In genomic region chr11:62539089-62539890, GRCm38 (mm10) we compare ENCODE assay signal across 8 mouse cellular contexts. TPM values are rescaled to one million over a fixed set of nuclear protein-coding genes. Genes with fewer than 3 reads are reported as not detected.
DNase-seq lines count a peak whose midpoint lies in the region; ATAC-seq and TF ChIP-seq lines count a peak whose summit lies in the region.

Gene Cenpv, minus strand, starts transcription at chr11:62539261.

- H3K9me3 ChIP-seq in ES-E14 (ENCODE audit: control insufficient read depth, insufficient read depth, low read depth, low read length) = no peaks in the 10 kb centered on the region
- H3K9me3 ChIP-seq in forebrain, postnatal 0 days (ENCODE audit: low read length) = no peaks in the 10 kb centered on the region
- no peaks in the 10 kb centered on the region for H3K9me3 ChIP-seq in neural tube, embryonic 14.5 days (ENCODE audit: control insufficient read depth, low read length)

- H3K4me2 ChIP-seq in forebrain, postnatal 0 days (ENCODE audit: low read depth) = peak within 1 kb of the TSS; percentile 81
- H3K4me2 ChIP-seq in neural tube, embryonic 14.5 days (ENCODE audit: low read depth, low read length) = peak within 1 kb of the TSS; percentile 81

- H3K9ac ChIP-seq in ES-E14 (ENCODE audit: insufficient read depth, low read depth, low read length, poor library complexity, severe bottlenecking) = peak within 1 kb of the TSS; percentile 96
- peak within 1 kb of the TSS; percentile 93 for H3K9ac ChIP-seq in forebrain, postnatal 0 days
- peak within 1 kb of the TSS; percentile 95 for H3K9ac ChIP-seq in neural tube, embryonic 14.5 days (replicated peaks; ENCODE audit: low read depth, low read length)

- no peaks in the 10 kb centered on the region for H3K27me3 ChIP-seq in forebrain, postnatal 0 days (ENCODE audit: insufficient read depth, low read length)
- no peaks in the 10 kb centered on the region for H3K27me3 ChIP-seq in neural tube, embryonic 14.5 days (ENCODE audit: control insufficient read depth, insufficient read depth, low read length)

- H3K4me3 ChIP-seq in ES-E14 (ENCODE audit: insufficient read depth in 1 of 2, low read depth in 1 of 2, low read length in 2 of 2, poor library complexity in 1 of 2, severe bottlenecking in 1 of 2) = peak within 1 kb of the TSS; percentile 94 to 99
- peak within 1 kb of the TSS; percentile 85 for H3K4me3 ChIP-seq in forebrain, postnatal 0 days (ENCODE audit: low read depth, low read length)
- peak within 1 kb of the TSS; percentile 85 for H3K4me3 ChIP-seq in neural tube, embryonic 14.5 days (ENCODE audit: low read depth, low read length)

- in situ Hi-C loops in ES-E14 (cut with MboI; ENCODE audit: low sequenced_read_pairs in 2 of 2, unreplicated experiment in 2 of 2) = no loop called here

- peak within 1 kb of the TSS; percentile 79 for H3K27ac ChIP-seq in ES-E14 (ENCODE audit: insufficient read depth, low read depth, low read length, poor library complexity, severe bottlenecking)
- H3K27ac ChIP-seq in forebrain, postnatal 0 days (ENCODE audit: low read depth, low read length) = peak within 1 kb of the TSS; percentile 90
- H3K27ac ChIP-seq in neural tube, embryonic 14.5 days (ENCODE audit: low read depth, low read length) = peak within 1 kb of the TSS; percentile 80

- no peak for DNase-seq in ES-E14 (ENCODE audit: low read depth, low spot score)
- peak; percentile 84 to 93 for DNase-seq in cerebellum, adult 18-20 months
- DNase-seq in forebrain, postnatal 0 days = peak; percentile 85
- peak; percentile 77 to 79 for DNase-seq in heart, postnatal 36 days
- DNase-seq in layer of hippocampus, adult 18-20 months (ENCODE audit: low spot score in 2 of 2) = peak; percentile 40 to 69
- peak; percentile 73 to 75 for DNase-seq in lung, adult 18-20 months
- DNase-seq in testis, postnatal 14 days (ENCODE audit: low spot score) = peak; percentile 88

- peak; percentile 83 for ATAC-seq in forebrain, postnatal 0 days
- ATAC-seq in neural tube, embryonic 14.5 days (ENCODE audit: low read depth) = peak; percentile 86

- WGBS in forebrain, postnatal 0 days = 5% methylated on average over 52 of the region's 57 CpGs
- WGBS in neural tube, embryonic 14.5 days = 6% methylated on average over 51 of the region's 57 CpGs

- intact Hi-C loops in heart, postnatal 36 days (cut with DNase I) = loop anchor here (2.0 to 5.0 kb wide), 2 partner anchors 36 to 82 kb away; partner anchors contain the start of genes Ncor1, Pigl and Trpv2

- H3K36me3 ChIP-seq in ES-E14 (ENCODE audit: control insufficient read depth, insufficient read depth, low read length, poor library complexity, severe bottlenecking) = peaks cover 3% of the 10 kb centered on the region; the same call in 1 of the 2 replicates
- no peaks in the 10 kb centered on the region for H3K36me3 ChIP-seq in forebrain, postnatal 0 days (ENCODE audit: insufficient read depth)
- no peaks in the 10 kb centered on the region for H3K36me3 ChIP-seq in neural tube, embryonic 14.5 days (ENCODE audit: control insufficient read depth, insufficient read depth, low read length)

- peaks cover 5 to 9% of the 10 kb centered on the region in 2 experiments for H3K4me1 ChIP-seq in ES-E14 (ENCODE audit: control insufficient read depth in 2 of 2, insufficient read depth in 2 of 2, low read length in 2 of 2, poor library complexity in 1 of 2)
- peaks cover 9% of the 10 kb centered on the region for H3K4me1 ChIP-seq in forebrain, postnatal 0 days (ENCODE audit: insufficient read depth)
- H3K4me1 ChIP-seq in neural tube, embryonic 14.5 days (ENCODE audit: control insufficient read depth, insufficient read depth, low read length) = peaks cover 11% of the 10 kb centered on the region

- TF ChIP-seq CTCF in forebrain, postnatal 0 days (IDR thresholded peaks at IDR 0.05; ENCODE audit: low read depth) = no peak

TF ChIP-seq in ES-E14, 5 proteins besides CTCF, POLR2A, EP300 and RAD21:
- TF ChIP-seq ZC3H11A (IDR thresholded peaks at IDR 0.05; ENCODE audit: borderline replicate concordance, low read depth, low read length) = no peak
- TF ChIP-seq HCFC1 (IDR thresholded peaks at IDR 0.05; ENCODE audit: borderline replicate concordance, insufficient read depth, low read length) = no peak
- TF ChIP-seq CHD2 (IDR thresholded peaks at IDR 0.05; ENCODE audit: low read depth, low read length) = no peak
- TF ChIP-seq ZNF384 (IDR thresholded peaks at IDR 0.05; ENCODE audit: low read depth, low read length) = no peak
- TF ChIP-seq MAFK (IDR thresholded peaks at IDR 0.05; ENCODE audit: insufficient read depth, low read depth, low read length) = no peak

RNA-seq across cellular contexts. Expression of gene Cenpv, which starts in this region (rescaled TPM):
- total RNA-seq in ES-E14 (2012; rRNA removed) = 66.5 and 68.0 TPM in 2 replicates
- 79.0 and 112 TPM in 2 replicates for total RNA-seq in forebrain, postnatal 0 days (2014; rRNA removed)
- 50.8 and 68.0 TPM in 2 replicates for polyA plus RNA-seq in forebrain, postnatal 0 days (2015; fragmentation: Nextera tagmentation; extraction: Ambion mirVana)
- total RNA-seq in heart, postnatal 36 days (2021) = 10 to 100 TPM; 22.8 to 25.0 TPM
- total RNA-seq in layer of hippocampus, adult 18-20 months (2021) = 10 to 100 TPM; 37.5 to 42.7 TPM
- 56.3 and 73.1 TPM in 2 replicates for polyA plus RNA-seq in neural tube, embryonic 14.5 days (2014; fragmentation: Nextera tagmentation; extraction: Ambion mirVana)
